Mouse (Mus musculus) forebrain, embryonic 11.5 days (tissue): ENCODE data around the gene Efnb2. TPM values are rescaled to one million over a fixed set of nuclear protein-coding genes. Genes with fewer than 3 reads are reported as not detected.

ENCODE experiments used
- ATAC-seq: fragments of 200-750 bp; cut with Nextera tagmentation; replicated peaks from 2 replicates; pipeline ENCODE4 v1.8.0; 2017; ENCODE audit warnings: moderate TSS enrichment; ENCODE audit not compliant: low FRiP score
- DNase-seq: peaks from one replicate; pipeline ENCODE4 v3.0.0-alpha.2; 2017; ENCODE audit warnings: low spot score
- H3K27ac ChIP-seq: fragments of 300-500 bp; sonication (generic); 2 replicates; pipeline ENCODE4 v1.5.1; 2014; ENCODE audit warnings: low read depth, low read length
- H3K27me3 ChIP-seq: fragments of 300-500 bp; sonication (generic); 2 replicates; pipeline ENCODE4 v1.6.1; 2014; ENCODE audit warnings: mild to moderate bottlenecking, low read length, mixed read lengths; ENCODE audit not compliant: control insufficient read depth, insufficient read depth
- H3K36me3 ChIP-seq: fragments of 300-500 bp; sonication (generic); 2 replicates; pipeline ENCODE4 v1.6.1; 2014; ENCODE audit warnings: mild to moderate bottlenecking, low read length, moderate library complexity, mixed read lengths; ENCODE audit not compliant: control insufficient read depth, insufficient read depth
- H3K4me1 ChIP-seq: fragments of 300-500 bp; sonication (generic); replicated peaks from 2 replicates; pipeline ENCODE4 v1.6.1; 2014; ENCODE audit warnings: low read length, mixed read lengths; ENCODE audit not compliant: control insufficient read depth, insufficient read depth
- H3K4me2 ChIP-seq: fragments of 300-500 bp; sonication (generic); 2 replicates; pipeline ENCODE4 v1.6.1; 2014; ENCODE audit warnings: low read depth, mild to moderate bottlenecking, low read length, moderate library complexity, mixed read lengths; ENCODE audit not compliant: severe bottlenecking
- H3K4me3 ChIP-seq: fragments of 300-500 bp; sonication (generic); 2 replicates; pipeline ENCODE4 v1.5.1; 2014; ENCODE audit warnings: low read depth, low read length
- H3K9ac ChIP-seq: fragments of 300-500 bp; sonication (generic); 2 replicates; pipeline ENCODE4 v1.6.1; 2014; ENCODE audit warnings: low read length
- H3K9me3 ChIP-seq: fragments of 300-500 bp; sonication (generic); 2 replicates; pipeline ENCODE4 v1.6.1; 2016; ENCODE audit warnings: low read length, mixed read lengths; ENCODE audit not compliant: control insufficient read depth
- WGBS: fragments of 180-500 bp; shearing (Covaris S2); extraction: QIAGEN DNeasy Blood & Tissue Kit; methylation state at CpG from one replicate; pipeline ENCODE4 v1.1.7; 2014; 5-methylcytosine and 5-hydroxymethylcytosine counted together
- polyA plus RNA-seq: library from polyadenylated mRNA; unstranded; fragments of >200 nt; fragmentation: Nextera tagmentation; extraction: Ambion mirVana; gene quantifications from 2 replicates; pipeline ENCODE4 v1.2.1, GENCODE M21; 2014

Gene Efnb2
- polyA plus RNA-seq, 1 experiment from 2014 or later = 51.8 TPM

- Histone ChIP-seq H3K4me3 (no peak overlapping the region), H3K9ac (no peak overlapping the region), H3K36me3 (no peaks in the 10 kb centered on the region), H3K4me2 (no peak overlapping the region), H3K9me3 (no peaks in the 10 kb centered on the region), H3K27ac (no peak overlapping the region), H3K4me1 (peaks cover 39% of the 10 kb centered on the region), H3K27me3 (peaks cover 2% of the 10 kb centered on the region; the same call in 1 of the 2 replicates)
- 97% methylated on average over 3 of the region's 3 CpGs for WGBS
- DNase-seq (no peak), ATAC-seq (no peak)
Measured at GRCm38 (mm10) chr8:8649536-8649935, 11.5 kb downstream of the Efnb2 start.

- no peak overlapping the region for H3K4me2 ChIP-seq
- H3K4me3 ChIP-seq = no peak overlapping the region
- ATAC-seq (no peak), DNase-seq (no peak)
- peaks cover 33% of the 10 kb centered on the region for H3K4me1 ChIP-seq
- no peak overlapping the region for H3K9ac ChIP-seq
- 87% methylated on average over 7 of the region's 7 CpGs for WGBS
- H3K27me3 ChIP-seq = peaks cover 2% of the 10 kb centered on the region; the same call in 1 of the 2 replicates
- H3K36me3 ChIP-seq = no peaks in the 10 kb centered on the region
- H3K27ac ChIP-seq = no peak overlapping the region
- no peaks in the 10 kb centered on the region for H3K9me3 ChIP-seq
Measured at GRCm38 (mm10) chr8:8648686-8649085, 12.4 kb downstream of the Efnb2 start.

GRCm38 (mm10) chr8:8647824-8648223, 13.2 kb downstream of the Efnb2 start:
- Histone ChIP-seq H3K9me3 (no peaks in the 10 kb centered on the region), H3K4me1 (peaks cover 26% of the 10 kb centered on the region), H3K9ac (no peak overlapping the region), H3K4me3 (no peak overlapping the region), H3K27me3 (peaks cover 2% of the 10 kb centered on the region; the same call in 1 of the 2 replicates), H3K36me3 (no peaks in the 10 kb centered on the region), H3K27ac (no peak overlapping the region), H3K4me2 (no peak overlapping the region)
- ATAC-seq (no peak), DNase-seq (no peak)
- WGBS = 76% methylated on average over 7 of the region's 7 CpGs

GRCm38 (mm10) chr8:8647319-8647718, 13.7 kb downstream of the Efnb2 start:
- Histone ChIP-seq H3K9ac (no peak overlapping the region), H3K9me3 (no peaks in the 10 kb centered on the region), H3K4me1 (peaks cover 21% of the 10 kb centered on the region), H3K27me3 (peaks cover 2% of the 10 kb centered on the region; the same call in 1 of the 2 replicates), H3K4me2 (no peak overlapping the region), H3K4me3 (no peak overlapping the region), H3K27ac (no peak overlapping the region), H3K36me3 (no peaks in the 10 kb centered on the region)
- ATAC-seq (no peak), DNase-seq (no peak)
- WGBS = 64% methylated on average over 3 of the region's 3 CpGs

GRCm38 (mm10) chr8:8644160-8644915, 16.7 kb downstream of the Efnb2 start:
- H3K4me1 ChIP-seq = peaks cover 10% of the 10 kb centered on the region
- H3K4me2 ChIP-seq = no peak overlapping the region
- H3K9me3 ChIP-seq = no peaks in the 10 kb centered on the region
- ATAC-seq (no peak), DNase-seq (no peak)
- H3K4me3 ChIP-seq = no peak overlapping the region
- no peak overlapping the region for H3K27ac ChIP-seq
- no peaks in the 10 kb centered on the region for H3K27me3 ChIP-seq
- H3K36me3 ChIP-seq = no peaks in the 10 kb centered on the region
- WGBS = 79% methylated on average over 11 of the region's 11 CpGs
- no peak overlapping the region for H3K9ac ChIP-seq

GRCm38 (mm10) chr8:8640264-8640588, 20.8 kb downstream of the Efnb2 start:
- peaks cover 9% of the 10 kb centered on the region; the same call in 1 of the 2 replicates for H3K4me1 ChIP-seq
- H3K4me2 ChIP-seq = no peak overlapping the region
- H3K9ac ChIP-seq = no peak overlapping the region
- no peaks in the 10 kb centered on the region for H3K36me3 ChIP-seq
- DNase-seq (peak; percentile 77), ATAC-seq (peak; percentile 85)
- H3K27me3 ChIP-seq = no peaks in the 10 kb centered on the region
- H3K9me3 ChIP-seq = no peaks in the 10 kb centered on the region
- H3K27ac ChIP-seq = 0 out of 2 replicates have a peak overlapping the region, but pooled peaks have one; percentile 19
- no peak overlapping the region for H3K4me3 ChIP-seq
- WGBS = 4% methylated on average over 4 of the region's 4 CpGs

- Histone ChIP-seq H3K27me3 (no peaks in the 10 kb centered on the region), H3K36me3 (no peaks in the 10 kb centered on the region), H3K4me1 (peaks cover 9% of the 10 kb centered on the region; the same call in 1 of the 2 replicates), H3K9ac (no peak overlapping the region), H3K27ac (0 out of 2 replicates have a peak overlapping the region, but pooled peaks have one; percentile 26), H3K4me3 (no peak overlapping the region), H3K4me2 (no peak overlapping the region), H3K9me3 (no peaks in the 10 kb centered on the region)
- 29% methylated on average over 8 of the region's 8 CpGs for WGBS
- DNase-seq (no peak), ATAC-seq (peak; percentile 50)
Measured at GRCm38 (mm10) chr8:8639569-8640263, 21.3 kb downstream of the Efnb2 start.

GRCm38 (mm10) chr8:8631394-8631793, 29.6 kb downstream of the Efnb2 start:
- 79% methylated on average over 7 of the region's 7 CpGs for WGBS
- Histone ChIP-seq H3K9ac (no peak overlapping the region), H3K36me3 (peaks cover 5% of the 10 kb centered on the region; the same call in 1 of the 2 replicates)

More at GRCm38 (mm10) chr8:8631394-8631793, 29.6 kb downstream of the Efnb2 start:
- DNase-seq = no peak
- H3K9me3 ChIP-seq = no peaks in the 10 kb centered on the region
- H3K4me3 ChIP-seq = no peak overlapping the region
- no peak overlapping the region for H3K27ac ChIP-seq
- no peak overlapping the region for H3K4me2 ChIP-seq
- 0 out of 2 replicates have a peak, but pooled peaks cover 2% of the 10 kb centered on the region for H3K4me1 ChIP-seq
- no peaks in the 10 kb centered on the region for H3K27me3 ChIP-seq
- ATAC-seq = no peak
